Mouse (Mus musculus) CH12F3 (cell line): ENCODE data around the gene Gria4.
"Not testable (repeated sequence)": the region's sequence is repeated elsewhere in the genome, so short reads cannot be mapped to it uniquely, and the experiment has no call there.

Experiments
- in situ Hi-C: fragments of 300-500 bp; cut with MboI; formaldehyde crosslinking; loops from 2 replicates; pipeline ENCODE4 v1.14.3; 2020; ENCODE audit warnings: low sequenced_read_pairs

The Gria4 gene

GRCm38 (mm10) chr9:4795544-4796288, at the start of gene Gria4:
Gene Gria4, minus strand, starts transcription at chr9:4796234.
- in situ Hi-C loops = no loop called here

- in situ Hi-C loops = not testable (repeated sequence)
Observed at GRCm38 (mm10) chr9:4810941-4811340, 14.9 kb upstream of the Gria4 start.

- in situ Hi-C loops = no loop called here
Observed at GRCm38 (mm10) chr9:4803151-4803755, 7.2 kb upstream of the Gria4 start.

GRCm38 (mm10) chr9:4797396-4797795, 1.4 kb upstream of the Gria4 start:
- in situ Hi-C loops = no loop called here

- in situ Hi-C loops = no loop called here
Observed at GRCm38 (mm10) chr9:4796289-4796645, 233 bp upstream of the Gria4 start.

- in situ Hi-C loops = no loop called here
Observed at GRCm38 (mm10) chr9:4795075-4795474, 959 bp downstream of the Gria4 start.

GRCm38 (mm10) chr9:4794411-4794810, 1.6 kb downstream of the Gria4 start:
- in situ Hi-C loops = no loop called here

GRCm38 (mm10) chr9:4749407-4749806, 46.6 kb downstream of the Gria4 start:
- in situ Hi-C loops = not testable (repeated sequence)

- in situ Hi-C loops = no loop called here
Observed at GRCm38 (mm10) chr9:4714086-4714485, 81.9 kb downstream of the Gria4 start.

- in situ Hi-C loops = no loop called here
Observed at GRCm38 (mm10) chr9:4712367-4712766, 83.7 kb downstream of the Gria4 start.

GRCm38 (mm10) chr9:4687149-4687548, 108.9 kb downstream of the Gria4 start:
- in situ Hi-C loops = no loop called here

GRCm38 (mm10) chr9:4680244-4680643, 115.8 kb downstream of the Gria4 start:
- in situ Hi-C loops = no loop called here

GRCm38 (mm10) chr9:4679099-4679498, 116.9 kb downstream of the Gria4 start:
- in situ Hi-C loops = no loop called here

GRCm38 (mm10) chr9:4665691-4666090, 130.3 kb downstream of the Gria4 start:
- in situ Hi-C loops = no loop called here

GRCm38 (mm10) chr9:4662421-4662820, 133.6 kb downstream of the Gria4 start:
- in situ Hi-C loops = no loop called here

GRCm38 (mm10) chr9:4658951-4659350, 137.1 kb downstream of the Gria4 start:
- in situ Hi-C loops = no loop called here

GRCm38 (mm10) chr9:4654333-4654732, 141.7 kb downstream of the Gria4 start:
- in situ Hi-C loops = no loop called here

GRCm38 (mm10) chr9:4639192-4639900, 156.7 kb downstream of the Gria4 start:
- in situ Hi-C loops = no loop called here

- in situ Hi-C loops = no loop called here
Observed at GRCm38 (mm10) chr9:4631910-4632309, 164.1 kb downstream of the Gria4 start.

- in situ Hi-C loops = no loop called here
Observed at GRCm38 (mm10) chr9:4615286-4615685, 180.7 kb downstream of the Gria4 start.

- in situ Hi-C loops = no loop called here
Observed at GRCm38 (mm10) chr9:4605354-4605753, 190.7 kb downstream of the Gria4 start.

- in situ Hi-C loops = no loop called here
Observed at GRCm38 (mm10) chr9:4604236-4604635, 191.8 kb downstream of the Gria4 start.
